Mouse (Mus musculus) cerebellum, adult 11-12 months (tissue): ENCODE measurements around the gene Atxn10.
"Not testable (repeated sequence)": the region's sequence is repeated elsewhere in the genome, so short reads cannot be mapped to it uniquely, and the experiment has no call there.

Source experiments
- DNase-seq: peaks from one replicate; pipeline ENCODE4 v3.0.0; 2022

The Atxn10 gene

DNA sequence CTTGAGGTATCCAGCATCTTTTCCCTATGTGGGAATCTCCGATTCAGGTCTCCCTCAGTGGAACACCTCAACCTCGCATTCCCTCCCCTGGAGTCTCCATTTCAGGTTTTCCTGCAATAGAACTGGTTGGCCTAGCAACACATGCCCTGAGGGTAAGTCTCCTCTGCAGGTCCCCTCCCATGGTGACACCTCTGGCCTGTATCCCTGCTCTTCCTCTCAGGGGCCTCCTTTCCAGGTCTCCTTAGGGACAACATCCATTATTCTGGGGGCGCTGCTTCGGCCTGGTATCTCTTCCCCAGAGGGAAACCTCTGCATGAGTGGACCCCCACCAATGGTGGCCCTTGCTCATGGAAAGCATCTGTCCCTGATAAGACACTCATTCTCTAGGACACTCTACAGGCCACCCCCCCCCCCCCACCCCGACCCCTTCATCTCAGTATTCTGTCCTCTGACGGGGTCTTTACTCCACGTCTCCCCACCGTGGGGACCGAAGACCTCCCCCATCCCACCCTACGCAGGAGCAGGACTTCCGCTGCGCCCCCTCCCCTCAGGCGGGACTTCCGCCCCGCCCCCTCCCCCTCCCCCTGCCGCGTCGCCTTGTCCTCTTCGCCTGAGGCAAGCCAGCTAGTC lies at the start of gene Atxn10:
TSS of gene Atxn10 (plus strand) at position 575 of the 630 bp plus-strand sequence.
- DNase-seq = peak; percentile 55

DNA sequence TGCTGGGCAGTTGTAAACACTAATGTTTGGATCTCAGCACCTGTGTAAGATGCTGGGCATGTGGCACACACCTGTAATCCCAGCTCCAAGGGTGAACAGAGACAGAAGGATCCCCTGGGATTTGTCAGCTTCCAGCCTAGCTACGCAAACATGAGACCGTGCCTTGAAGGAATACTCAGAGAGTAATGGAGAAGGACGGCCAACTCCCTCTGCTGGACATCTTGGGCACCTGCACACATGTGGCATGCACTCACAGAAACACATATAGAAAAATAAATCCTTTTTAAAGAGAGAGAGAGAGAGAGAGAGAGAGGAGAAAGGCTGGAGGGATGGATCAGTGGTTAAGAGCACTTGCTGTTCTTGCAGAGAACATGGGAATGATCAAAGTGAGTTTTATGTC lies 41.4 kb upstream of the Atxn10 start:
- DNase-seq = no peak

DNA sequence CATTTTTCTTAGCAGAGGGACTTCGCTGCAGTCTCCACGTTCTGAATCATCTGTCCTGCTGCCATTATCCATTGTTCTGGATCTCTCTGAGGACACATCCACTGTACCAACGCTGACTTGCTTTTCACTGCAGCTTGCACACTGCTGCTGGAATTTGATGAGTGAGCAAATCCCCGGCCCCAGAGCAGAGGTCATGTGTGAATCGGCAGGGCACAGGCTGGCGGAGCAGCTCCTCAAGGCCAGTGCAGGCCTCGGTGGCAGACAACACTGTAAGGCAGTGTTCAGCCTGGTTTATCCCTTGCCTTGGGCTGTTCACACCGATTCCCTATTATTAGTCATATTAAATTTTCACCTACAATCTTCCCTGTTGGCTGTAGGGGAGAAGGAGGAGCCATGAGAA lies 40.5 kb upstream of the Atxn10 start:
- no peak for DNase-seq

DNA sequence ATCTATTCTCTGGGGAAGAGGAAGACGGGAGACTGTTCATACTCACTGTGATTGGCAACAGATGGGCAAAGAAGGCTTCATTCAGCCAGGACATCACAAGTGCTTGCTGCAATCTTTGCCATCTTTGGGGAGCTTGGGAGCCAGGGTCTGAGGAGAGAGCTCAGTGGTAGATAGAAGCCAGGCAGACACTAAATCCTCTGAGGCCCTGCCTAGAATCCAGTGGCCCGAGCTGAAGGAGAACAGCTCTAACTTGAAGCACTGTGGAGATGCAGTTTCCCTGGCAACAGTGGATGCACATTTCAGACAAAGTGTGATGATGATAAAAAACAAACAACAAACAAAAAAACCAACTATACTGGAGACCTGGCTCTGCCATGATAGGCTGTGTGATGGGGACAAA lies 40.1 kb upstream of the Atxn10 start:
- DNase-seq = no peak

DNA sequence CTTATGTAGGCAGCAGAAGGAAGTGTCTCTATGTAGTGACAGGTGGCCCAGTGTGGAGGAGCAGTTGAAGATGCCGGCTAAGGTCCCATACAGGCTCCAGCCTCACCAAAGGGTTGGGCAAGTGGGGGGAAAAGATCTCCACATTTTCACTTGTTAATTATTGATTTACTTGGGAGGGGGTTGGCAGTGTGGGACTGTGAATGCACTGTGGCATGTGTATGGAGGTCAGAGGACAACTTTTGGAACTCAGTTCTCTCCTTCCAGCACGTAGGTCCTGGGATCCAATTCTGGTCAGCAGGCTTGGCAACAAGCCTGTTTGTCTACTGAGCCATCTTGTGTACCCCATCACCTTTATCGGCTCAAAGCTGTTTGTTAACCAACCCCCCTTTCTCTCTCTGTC lies 39.5 kb upstream of the Atxn10 start:
- no peak for DNase-seq

DNA sequence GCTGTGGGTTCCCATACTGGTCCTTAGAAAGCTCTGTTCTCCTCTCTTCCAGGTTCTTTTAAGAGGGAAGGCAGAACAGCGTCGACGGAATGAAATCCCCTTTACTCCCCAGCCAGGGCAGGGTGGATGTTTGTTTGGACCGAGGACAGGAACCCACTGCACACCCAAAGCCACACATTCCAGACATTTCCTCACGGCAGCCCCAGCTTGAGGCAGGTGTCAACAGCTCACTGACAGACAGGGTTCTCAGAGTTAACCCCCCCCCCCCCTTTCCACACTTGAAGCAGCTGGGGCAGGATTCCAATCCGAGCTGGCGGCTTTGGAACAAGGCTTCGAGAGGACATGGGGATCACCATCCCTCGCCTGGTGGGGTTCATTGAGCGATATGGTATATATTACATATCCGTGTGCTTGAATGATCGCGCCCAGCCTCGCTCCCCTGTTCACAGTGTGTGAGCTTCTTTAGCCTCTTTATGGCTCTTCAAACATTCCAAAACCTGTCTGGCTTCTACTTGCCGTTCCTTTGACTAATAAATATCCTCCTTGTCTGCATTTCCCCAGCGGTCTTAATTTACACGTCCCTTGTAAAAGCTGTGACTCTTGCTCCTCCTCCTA lies 37.8 kb upstream of the Atxn10 start:
- DNase-seq = no peak

DNA sequence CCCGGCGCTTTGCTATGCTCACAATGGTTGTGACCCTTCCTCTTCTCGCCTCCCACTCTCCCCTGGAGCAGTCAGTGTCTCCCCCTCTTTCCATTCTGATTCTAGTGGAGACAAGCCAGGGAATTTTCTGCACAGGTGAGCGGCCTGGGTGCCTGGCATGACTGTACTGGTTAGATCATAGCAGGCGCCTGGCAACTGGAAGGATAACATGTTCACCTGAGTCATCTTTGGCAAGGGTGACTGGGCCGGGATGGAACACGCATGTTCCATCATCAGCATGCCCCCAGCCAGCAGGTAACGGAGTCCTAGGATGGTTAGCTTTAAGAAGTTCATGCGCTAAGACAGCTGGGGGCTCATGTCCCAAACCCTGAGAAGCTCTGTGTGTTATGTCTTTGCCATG lies 37.1 kb upstream of the Atxn10 start:
- DNase-seq = no peak

DNA sequence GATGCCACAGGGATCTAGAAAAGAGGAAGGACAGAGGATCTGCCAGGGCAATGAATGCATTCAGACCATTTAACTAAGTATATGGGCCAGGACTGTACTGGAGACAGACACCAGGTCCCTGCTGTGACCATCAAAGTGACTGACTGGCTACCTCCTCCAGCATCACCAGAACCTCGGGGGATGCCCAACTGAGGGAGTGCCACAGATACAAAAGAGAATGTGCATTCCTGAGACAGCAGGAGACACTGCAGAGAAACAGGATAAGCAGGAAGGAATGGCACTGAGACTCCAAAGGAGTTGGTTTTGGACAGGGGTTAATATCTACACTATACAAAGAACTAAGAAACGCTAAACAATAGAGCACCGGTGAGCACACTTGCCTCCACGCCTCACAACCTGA lies 32.8 kb upstream of the Atxn10 start:
- no peak for DNase-seq

DNA sequence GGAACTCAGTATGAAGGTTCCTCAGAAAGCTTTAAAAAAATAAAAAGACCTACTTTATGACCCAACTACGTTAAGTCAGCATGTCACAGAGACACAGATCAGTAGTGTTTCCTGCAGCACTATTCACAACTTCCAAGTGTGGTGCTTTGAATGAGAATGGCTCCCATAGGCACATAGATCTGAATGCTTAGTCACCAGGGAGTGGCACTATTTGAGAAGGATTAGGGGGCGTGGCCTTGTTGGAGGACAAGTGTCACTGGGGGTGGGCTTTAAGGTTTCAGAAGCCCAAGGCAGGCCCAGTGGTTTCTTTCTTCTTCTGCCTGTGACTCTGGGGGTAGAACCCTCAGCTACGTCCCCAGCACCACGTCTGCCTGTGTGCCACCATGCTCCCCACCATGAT lies 32.1 kb upstream of the Atxn10 start:
- DNase-seq = no peak

DNA sequence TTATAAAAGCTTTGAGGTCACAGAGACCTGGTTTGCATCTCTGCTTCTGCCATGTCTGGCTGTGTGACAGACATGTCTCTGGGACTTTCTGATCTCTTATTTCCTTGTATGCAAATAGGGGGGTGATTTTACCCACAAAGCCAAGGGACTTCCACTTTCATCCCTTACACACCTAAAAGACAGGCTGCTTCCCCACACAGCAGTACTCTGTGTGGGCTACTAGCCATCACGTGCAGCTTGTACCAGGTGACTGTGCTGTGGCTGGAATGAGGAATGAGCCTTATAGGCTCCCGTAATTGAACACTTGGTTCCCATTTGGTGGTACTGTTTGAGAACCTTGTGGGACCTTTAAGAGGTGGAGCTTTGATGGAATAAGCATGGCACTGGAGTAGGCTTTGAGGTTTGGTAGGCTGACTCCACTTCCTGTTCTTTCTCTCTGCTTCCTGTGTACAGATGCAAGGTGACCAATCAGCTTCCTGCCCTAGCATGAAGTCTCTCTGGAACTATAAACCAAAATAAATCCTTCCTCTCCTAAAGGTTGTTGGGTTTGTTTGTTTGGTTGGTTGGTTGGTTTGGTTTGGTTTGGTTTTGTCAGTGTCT lies 28.9 kb upstream of the Atxn10 start:
- DNase-seq = no peak

DNA sequence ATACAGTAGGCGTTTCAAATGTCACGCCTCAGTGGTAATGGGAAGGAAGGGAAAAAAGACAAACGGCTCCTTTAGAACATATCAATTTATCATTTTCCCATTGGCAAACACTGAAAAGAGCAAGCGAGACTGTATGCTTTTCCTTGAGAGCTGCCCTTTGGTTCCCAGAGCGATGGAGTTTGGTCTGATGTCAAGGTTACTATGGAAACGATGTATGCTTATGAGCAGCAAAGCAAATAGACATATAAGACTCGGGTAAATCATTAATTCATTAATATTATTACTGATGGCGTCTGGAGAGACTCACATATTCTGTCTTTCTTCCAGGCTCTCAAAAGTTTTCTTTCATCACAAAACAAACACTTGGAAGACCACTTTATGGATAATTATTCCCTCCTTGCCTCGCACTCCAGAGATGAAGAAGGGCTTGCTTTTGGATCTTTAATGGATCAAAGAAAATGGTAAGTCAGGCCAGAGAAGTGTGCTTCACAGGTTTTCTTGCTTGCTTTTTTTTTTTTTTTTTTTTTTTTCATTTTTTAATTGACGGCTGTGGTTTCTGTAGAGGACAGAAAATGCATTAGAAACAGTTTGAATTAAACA lies 24.9 kb upstream of the Atxn10 start:
- DNase-seq = no peak

DNA sequence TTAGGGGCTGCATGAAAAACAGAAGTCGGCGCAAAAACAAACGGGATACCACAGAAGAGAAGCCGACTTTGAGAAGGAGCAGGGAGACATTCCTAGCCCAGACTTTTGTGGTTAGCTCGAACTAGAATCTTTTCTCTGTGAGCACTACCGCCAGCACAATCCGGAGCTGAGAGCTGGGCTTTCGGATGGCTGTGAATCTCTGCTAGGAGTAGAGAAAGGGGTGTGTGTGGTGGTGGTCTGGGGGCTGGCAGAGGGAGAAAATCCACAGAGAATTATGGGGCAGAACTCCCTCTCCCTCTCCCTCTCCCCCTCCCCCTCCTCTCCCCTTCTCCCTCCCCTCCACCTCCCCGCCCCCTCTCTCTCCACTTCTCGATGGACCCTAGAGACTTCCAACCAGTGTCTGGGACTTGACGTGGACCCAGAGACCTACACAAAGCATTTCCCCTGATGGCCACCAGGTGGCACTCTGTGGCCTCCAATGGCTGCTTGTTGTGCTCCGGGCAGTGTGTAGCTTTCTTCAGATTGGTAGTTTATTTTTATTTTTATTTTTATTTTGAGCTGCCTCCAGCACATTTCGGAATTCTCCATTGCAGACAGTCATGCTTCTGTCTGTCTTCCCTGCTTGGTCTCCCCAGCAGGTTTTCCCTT lies 20.5 kb upstream of the Atxn10 start:
- peak; percentile 60 for DNase-seq

DNA sequence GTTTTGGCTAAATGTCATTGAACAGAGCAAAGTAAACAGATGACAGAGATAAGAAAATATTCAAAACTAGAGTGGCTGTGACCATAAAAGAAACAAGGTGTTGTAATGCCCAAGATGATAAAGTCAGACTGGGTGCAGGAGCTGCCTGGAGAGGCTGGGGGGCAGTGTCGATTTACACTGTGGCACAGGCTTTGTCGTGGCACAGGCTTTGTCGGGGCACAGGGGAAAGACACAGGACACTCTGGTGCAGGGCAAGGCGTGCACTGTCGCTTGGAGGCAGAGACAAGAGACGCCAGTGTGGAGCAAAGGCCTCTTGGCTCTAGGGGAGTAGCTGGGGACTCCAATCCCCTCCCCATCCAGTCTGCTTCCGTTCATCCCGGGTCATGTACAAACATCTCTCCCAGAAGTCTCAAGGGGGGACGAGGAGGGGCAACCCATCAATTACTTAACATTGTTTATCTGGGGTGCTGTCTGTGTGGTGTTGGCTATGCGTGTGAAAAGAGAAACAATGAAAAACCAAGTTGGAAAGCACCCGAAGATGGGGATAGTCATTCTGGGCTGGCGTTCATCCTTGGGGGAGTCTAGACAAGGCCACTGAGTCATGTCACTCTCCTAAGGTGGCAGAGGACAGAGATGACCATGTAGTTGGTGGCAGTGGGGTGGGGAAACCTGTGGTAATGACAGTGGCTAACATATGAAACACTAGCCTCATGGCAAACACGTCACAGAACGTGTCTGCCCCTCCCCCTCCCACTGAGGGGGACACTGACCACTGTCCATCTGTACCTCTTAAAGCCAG lies 19.5 kb upstream of the Atxn10 start:
- DNase-seq = no peak

DNA sequence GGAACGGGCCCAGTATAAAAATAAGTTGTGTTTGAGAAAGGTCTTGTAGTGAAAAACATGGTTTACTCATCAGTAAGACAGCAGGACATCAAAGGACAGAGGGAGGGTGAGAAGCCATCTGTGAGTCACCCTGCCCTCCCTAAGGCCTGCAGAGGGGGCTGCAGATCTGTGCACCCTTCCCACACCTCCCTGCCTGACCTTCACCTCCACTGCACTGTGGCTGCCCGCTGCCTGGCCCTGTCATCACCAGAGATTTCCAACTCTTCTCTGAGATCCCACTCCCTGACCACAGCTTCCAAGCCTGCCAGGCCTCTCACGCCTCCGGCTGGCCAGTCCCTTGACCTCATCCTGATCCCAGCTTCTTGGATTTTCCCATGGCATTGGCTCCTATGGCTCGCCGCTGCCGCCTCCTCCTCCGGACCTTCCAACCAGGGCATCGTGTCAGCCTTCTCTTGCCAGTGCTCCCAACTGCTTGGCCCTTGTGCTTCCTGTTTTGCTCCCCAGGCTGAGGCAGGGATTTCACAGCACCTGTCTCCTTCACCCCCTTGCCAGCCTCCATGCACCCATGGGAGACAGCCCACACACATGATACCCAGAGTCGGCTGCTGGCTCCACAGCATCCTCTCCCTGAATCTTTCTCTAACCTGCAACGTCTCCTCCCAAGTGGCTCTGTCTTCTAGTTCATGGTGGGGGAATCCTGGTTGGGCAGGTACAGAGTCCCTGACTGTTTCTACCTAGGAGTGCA lies 15.9 kb upstream of the Atxn10 start:
- no peak for DNase-seq

DNA sequence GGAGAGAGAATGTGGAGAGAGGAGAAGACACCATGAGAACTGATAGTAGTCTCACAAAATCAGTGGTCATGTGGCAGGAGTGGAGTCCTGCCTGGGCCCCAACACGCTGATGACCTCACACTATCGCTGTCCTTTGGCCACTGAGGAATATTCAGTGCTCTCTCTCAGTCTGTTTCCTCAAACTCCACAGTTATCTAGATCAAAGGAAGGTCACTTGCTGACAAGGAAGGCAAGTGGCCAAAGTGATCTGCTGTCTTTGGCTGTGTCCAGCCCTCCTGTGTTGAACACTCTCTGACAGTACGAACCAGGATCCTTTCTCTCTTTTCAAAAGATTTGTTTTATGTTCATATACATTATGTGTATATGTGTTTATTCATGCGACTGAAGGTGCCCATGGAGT lies 12.8 kb upstream of the Atxn10 start:
- no peak for DNase-seq

DNA sequence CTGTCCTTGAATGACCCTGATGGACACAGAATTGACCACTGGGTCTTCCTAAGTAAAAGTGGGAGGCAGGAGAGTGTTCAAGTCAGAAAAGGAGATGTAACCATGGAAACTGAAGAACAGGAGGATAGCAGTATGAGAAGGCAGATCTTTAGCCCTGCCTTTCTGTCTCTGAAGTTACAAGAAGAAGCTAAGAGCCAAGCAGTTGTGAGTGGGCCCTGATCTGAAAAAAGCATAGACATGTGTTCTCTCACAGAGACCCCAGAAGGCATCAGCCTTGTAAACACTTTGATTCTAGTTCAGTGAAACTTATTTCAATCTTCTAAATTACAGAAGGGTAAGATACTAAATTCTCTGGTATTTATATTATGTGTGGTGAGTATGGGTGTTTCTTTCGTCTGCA lies 11.6 kb upstream of the Atxn10 start:
- DNase-seq = no peak

DNA sequence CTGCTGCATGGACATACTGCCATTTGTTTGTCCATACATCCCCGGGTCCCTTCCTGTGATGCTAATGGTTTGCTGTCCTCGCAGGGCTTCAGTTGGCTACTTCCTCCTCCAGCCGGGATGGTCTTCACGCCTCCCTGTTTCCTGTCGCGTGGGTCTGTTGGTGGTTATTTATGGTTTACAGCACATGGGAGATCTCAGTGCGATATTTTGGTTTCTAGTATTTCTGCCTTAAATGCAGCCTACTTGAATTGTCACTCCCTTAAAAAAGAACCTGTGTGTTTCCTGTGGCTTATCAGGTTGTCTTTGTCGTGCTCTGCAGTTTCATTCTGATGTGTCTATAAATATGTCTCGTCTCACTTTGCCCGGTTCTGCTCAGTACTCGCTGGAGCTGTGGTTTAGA lies 8.2 kb upstream of the Atxn10 start:
- DNase-seq = no peak

DNA sequence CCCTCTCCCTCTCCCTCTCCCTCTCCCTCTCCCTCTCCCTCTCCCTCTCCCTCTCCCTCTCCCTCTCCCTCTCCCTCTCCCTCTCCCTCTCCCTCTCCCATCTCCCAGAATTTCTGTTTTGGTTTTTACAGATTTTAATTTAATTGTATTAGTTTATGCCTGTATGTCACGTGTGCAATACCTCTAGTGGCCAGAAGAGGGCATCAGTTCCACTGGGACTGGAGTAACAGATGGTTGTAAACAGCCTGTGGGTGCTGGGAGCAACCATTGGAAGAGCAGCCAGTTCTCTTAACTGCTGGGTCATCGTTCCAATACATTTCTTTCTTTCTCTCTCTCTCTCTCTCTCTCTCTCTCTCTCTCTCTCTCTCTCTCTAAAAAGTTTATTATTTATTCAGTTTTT lies 7.6 kb upstream of the Atxn10 start:
- DNase-seq = not testable (repeated sequence)

DNA sequence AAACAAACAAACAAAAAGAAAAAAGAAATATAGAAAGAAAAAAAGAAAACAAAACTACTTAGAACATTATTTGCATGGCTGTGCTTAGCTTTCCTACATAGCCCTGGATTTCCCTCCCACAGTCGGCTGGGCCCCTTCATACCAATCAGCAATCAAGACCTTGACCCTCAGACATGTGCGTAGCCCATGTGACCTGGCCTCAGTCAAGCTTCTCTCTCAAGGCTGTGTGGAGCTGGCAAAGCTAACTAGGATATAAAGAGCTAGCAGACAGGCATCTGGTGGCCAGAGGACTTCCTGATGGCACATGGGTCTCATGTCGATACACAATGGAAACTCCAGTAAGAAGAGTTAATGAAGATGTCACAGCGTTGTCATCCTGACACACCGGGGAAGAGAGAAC lies 6.9 kb upstream of the Atxn10 start:
- no peak for DNase-seq

DNA sequence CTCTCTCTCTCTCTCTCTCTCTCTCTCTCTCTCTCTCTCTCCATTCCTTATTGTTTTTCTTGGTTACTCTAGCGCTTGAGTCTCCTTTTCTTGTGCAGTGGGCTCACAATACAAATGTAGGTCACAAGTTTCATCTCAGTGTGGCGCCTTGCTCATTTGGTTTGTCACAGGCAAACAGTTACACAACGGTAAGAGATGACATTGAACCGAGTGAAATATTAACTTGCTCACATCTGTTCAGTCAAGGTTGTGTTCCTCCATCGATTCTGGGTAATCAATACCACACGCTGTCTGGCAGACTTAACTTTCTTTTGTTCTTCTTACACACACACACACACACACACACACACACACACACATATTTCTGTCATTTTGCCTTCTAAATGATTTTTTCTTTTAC lies 6.0 kb upstream of the Atxn10 start:
- no peak for DNase-seq

DNA sequence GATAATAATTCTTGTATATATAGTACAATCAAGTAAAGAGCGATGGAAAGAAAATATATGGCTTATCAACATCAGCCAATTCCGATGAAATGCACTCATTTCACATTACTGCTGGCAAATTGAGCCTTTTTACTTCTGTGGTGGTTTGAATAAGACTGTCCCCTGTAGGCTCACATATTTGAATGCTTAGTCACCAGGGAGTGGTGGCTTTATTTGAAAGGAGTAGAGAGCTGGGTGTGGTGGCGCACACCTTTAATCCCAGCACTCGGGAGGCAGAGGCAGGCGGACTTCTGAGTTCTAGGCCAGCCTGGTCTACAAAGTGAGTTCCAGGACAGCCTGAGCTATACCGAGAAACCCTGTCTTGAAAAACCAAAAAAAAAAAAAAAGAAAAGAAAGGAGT lies 2.5 kb upstream of the Atxn10 start:
- DNase-seq = not testable (repeated sequence)

DNA sequence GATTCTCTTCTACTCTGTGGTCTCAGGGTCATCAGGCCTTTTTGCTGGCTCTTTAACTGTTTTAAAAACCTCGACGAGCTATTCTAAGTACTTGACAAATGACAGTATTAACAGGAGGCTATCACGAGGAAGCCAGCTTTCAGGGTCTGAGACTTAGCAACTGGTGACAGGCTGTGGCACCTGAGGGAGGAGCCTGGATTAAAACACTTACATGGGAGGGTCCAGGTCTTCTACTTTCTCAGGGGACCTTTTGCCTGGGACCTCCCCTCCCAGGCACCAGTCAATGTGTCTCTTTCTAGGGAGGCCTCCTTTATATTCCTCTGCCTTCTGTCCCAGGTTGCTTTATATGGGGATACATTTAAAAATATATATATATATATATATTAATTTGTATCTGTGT lies 1.8 kb upstream of the Atxn10 start:
- no peak for DNase-seq
